Mouse (Mus musculus) heart, postnatal 14 days (tissue): Measurements from ENCODE around the gene Ltbp3. TPM values are rescaled to one million over a fixed set of nuclear protein-coding genes. Genes with fewer than 3 reads are reported as not detected.
A peak's percentile ranks its signal among the peaks of the same experiment; 100 is the strongest.

Experiments
- DNase-seq, 2 experiments: peaks; one replicate each; pipeline ENCODE4 v3.0.0; 2021 to 2022
- intact Hi-C: fragments of 180-260 bp; cut with DNase I; formaldehyde crosslinking; loops from one replicate; pipeline ENCODE4 v1.15.1; 2025
- total RNA-seq, 2 experiments: library from RNA; stranded (reverse); gene quantifications; 2 replicates each; pipeline ENCODE4 v1.2.3; 2021

Gene Ltbp3
- total RNA-seq, 2 experiments from 2014 or later: 47.2 to 55.5 TPM

DNA sequence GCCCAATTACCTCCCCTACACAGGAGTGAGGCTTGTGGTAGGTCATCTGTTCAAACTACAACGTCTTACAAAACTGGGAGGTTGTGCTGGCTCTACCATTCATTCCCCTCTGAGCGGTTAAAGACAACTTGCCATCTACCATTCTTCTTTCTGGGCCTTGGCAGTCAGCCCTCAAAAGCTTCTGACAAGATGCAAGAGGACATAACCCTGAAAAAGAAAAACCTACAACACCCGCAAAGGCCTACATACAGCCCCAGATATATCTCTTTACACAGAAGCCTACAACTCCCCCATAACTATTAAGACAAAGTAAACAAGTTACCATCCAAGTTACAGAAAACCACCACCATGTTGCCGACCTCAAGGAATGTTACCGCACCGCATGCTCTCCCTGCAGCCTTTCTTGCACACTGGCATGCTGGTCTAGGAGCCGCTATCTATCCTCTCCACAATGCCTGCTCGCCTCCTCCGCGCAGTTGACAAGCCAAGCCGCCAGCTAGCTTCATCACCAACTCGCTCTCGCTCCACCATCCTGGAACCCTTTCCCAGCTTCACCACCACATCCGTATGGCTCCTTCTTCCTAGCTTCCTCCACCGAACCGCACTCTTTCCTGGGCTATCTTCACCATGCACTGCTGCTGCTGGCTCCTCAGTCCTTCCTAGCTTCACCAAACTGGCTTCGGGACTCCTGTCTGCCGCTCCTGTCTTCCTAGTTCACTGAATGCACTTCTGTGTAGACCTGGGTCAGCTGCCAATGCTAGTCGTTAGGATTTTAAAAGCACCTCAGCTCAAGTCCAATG lies 60.1 kb downstream of the Ltbp3 start:
- DNase-seq: no peak
- intact Hi-C loops: no loop called here

DNA sequence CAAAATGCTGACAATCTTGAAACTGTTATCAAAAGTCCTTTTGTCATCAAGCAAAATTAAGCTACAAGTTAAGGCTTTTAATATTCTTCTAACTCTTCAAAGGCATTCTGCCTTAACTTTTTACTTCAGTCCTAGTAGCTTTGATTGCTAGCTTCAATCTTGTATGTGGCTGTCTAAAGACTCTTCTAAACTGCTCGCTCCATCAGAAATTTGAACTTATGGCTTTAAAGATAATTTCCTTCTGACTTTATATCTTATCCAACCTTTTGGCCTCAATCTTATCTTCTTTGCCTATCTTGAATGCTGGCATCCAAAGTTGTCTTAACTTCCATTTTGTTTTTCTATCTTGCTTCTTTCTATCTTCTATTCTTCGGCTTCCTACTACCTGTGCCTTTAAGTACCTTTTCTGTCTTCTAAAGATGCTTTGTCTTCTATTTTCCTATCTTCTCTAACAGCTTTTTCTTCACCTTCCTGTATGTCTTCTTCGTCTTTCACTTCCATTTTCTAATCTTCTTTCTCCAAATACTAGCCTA lies 60.8 kb downstream of the Ltbp3 start:
- intact Hi-C loops: no loop called here
- DNase-seq: no peak

DNA sequence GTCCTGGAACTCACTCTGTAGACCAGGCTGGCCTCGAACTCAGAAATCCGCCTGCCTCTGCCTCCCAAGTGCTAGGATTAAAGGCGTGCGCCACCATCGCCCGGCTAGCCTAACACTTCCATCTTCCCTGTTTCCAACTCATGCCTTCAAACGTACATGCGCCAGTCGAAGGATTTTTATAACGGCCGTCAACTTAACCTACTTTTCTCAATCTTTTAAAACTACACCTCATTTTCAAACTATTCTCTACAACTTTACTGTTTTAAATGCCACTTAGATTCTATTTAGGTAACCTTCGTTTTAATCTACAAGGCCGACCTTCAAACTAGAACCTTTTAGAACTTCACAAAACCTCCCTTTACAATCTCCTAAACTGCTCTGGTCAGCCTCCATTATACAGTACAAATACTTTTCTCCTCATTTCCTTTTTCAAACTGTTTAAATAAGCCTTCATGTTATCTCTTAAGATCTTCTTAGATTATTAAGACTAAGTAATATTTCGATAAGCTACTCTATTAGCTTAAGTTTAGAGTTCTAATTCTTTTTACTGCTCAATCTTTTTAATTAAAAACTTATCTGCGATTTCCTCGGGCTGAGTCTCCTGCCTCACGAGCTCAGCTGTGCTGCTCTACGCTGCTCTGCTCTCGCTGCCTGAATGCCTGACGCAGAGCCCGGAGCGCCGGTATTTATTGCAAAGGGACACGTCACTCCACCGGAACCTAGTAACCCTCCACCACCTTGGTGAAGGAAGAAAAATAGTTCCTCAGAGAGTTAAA lies 61.5 kb downstream of the Ltbp3 start:
- intact Hi-C loops: loop anchor here (1.0 to 2.0 kb wide), 2 partner anchors 17 to 43 kb away; no protein-coding TSS in a partner anchor
- DNase-seq: peak; percentile 94 to 98

DNA sequence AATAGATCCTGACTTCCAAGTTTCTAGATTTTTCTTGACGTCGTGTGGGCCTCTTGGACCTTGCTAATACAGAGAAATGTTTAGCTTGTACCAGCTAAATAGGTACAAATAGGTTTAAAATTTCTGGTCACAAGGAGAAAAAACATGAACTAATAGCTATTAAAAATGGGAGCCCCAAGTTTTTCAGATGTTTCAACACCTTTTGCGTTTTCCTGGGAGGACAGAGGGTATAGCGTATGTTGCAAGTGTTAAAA lies 62.0 kb downstream of the Ltbp3 start:
- intact Hi-C loops: loop anchor here (1.0 to 2.0 kb wide), 2 partner anchors 16 to 43 kb away; no protein-coding TSS in a partner anchor

DNA sequence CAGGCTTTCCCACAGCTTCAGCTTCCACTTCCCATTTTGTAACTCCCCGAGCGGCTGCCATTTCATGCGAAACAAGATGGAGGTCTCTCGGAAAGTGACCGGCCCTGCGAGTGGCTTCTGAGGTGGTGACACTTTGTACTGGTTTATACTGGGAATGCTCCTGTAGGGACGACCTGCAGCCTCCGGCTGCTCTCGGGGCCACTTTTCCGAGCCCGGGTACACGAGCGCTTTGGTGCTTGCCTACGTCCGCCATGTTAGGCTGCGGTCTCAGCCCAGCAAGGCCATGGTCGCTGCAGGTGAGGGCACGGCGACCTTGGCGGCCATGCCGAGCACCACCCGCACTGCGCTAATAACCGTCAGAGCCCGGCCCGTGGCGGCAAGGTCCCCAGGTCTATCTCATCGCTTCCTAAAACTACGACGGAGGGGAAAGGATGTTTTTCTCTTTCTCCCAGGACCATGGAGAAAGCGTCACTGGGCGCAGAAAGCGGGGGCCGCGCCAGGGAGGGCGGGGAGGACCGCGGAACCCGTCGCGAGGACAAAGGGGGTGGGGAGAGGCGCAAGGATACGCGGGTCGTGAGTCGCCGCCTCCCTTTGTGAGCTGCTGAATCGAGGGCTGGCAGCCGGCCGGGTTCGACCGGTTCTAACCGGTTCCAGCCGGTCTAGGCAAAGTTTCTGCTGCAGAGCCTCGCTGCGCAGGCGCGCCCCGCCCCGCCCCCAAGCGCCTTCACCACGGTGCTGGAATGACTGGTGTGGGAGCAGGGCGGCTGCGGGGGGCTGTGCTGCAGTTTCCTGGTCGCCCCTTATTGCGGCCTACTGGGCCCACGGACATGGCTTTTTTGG lies 62.6 kb downstream of the Ltbp3 start:
- intact Hi-C loops: loop anchor here (2.0 kb wide), 1 partner anchor 16 kb away; no protein-coding TSS in a partner anchor
- peak; percentile 100 for DNase-seq

More for the DNA sequence above, 62.0 kb downstream of the Ltbp3 start:
- DNase-seq: no peak

DNA sequence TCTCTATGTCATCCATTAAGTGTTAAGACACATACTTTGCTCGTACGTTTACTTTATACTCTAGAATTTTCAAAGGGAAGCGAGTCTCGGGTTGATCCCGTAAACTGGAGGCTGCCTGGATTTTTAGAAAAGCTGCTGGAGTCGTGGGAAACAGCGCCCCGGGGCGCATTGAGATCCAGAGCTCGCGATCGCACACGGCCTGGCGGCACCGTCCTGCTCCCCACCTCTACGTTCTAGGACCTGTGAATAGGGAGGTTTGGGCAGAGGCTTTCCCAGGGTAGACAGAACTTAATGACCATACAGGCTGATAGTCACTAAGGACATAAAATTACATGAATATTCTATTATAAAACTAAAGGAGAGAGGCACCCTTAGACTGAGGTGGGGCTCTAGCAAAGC lies 63.2 kb downstream of the Ltbp3 start:
- intact Hi-C loops: loop anchor here (2.0 kb wide), 1 partner anchor 15 kb away; no protein-coding TSS in a partner anchor
- DNase-seq: no peak

DNA sequence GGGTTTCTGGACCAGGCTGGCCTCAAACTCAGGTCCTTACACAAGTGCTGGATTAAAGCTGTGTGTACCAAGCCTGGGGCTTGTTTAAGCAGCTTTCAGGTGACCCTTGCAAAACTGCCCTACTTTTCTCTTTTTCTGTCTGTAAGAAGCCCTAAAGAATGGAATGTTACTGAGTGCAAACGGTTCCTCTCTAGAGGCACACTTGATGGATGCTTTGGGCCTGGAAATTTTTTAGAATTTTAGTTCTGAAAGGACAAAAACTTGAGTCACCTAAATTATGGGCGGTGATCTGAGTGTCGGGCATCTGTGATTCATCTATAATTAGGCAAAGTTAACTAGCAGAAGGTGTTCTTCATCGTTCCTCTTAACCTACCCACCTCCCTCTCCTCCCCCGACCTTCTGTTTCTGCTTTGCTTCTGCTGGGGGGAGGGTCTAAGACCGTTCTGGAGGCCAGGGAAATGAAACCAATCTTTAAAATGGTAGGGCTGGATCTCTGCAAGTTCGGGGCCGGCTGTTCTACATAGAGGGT lies 63.7 kb downstream of the Ltbp3 start:
- no peak for DNase-seq
- intact Hi-C loops: no loop called here

DNA sequence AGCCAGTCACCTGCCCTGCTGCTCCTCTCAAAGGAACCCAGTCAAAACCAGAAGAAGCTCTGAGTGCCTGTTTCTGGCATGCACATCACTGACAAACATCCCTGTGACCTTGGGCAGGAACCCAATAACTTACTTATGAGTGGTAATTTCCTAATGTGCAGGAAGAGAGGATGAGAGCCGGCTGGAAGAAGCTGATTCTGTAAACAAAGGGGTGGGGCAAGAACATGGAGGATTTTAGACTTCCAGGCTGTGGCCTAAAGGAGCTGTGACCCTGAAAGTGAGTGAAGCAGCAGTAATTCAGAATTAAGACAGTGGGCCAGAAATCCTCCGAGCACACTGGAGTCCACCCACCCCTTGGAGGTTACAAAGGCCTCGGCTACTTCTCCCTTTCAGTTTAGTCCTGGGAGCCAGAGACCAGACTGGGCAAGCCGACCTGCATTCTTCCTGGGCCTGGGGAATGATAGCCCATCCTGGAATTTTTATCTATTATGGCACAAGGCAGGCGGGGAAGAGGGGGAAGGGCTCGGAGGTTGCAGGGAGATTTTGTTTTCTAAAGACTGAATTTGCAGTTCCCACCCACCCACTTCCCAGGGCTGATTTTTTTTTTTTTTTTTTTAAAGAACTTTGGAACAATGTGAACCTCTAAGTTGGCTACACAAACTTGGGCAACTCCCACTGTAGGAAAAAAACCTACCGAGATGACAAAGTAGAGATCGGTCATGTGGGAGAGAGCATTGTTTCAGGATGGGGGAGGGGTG lies 65.5 kb downstream of the Ltbp3 start:
- peak in 1 of 2 experiments; percentile 66 for DNase-seq
- intact Hi-C loops: no loop called here

DNA sequence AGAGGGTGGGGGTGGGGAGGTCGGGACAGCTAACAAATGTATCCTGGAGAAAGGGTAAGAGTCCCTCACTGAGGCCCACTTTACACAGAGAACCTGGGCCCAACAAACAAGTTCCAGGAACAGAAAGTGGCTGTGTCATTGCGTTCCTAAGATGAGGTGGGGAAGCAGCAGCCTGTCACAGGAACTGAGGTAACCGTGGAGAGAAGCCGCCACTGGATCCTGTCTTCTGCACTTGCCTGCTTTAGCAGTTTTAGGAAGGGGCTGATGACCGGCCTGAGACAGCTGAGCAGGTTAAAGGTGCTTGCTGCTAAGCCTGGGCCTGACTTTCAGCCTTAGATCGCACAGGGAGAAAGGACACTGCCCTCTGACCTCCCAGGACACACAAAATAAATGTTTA lies 66.1 kb downstream of the Ltbp3 start:
- DNase-seq: peak in 1 of 2 experiments; percentile 31
- intact Hi-C loops: no loop called here

DNA sequence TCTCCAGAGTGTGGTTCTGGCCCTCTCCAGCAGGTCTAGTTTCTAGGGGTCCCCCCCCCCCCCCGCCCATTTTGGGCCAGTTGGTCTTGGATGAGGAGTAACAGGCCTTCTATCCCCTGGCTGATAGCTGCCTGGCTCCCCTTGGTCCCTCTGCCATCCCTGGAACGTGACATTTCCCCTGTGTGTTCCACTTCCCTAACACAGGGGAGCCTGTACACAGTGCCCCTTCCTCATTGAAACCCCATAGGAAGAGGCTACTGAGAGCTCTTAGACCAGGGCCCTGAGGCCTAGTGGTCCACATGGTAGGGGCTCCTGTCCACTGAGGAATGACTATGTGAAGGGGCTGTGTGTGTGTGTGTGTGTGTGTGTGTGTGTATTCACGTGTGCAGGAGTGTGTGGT lies 67.0 kb downstream of the Ltbp3 start:
- intact Hi-C loops: no loop called here
- peak in 1 of 2 experiments; percentile 4 for DNase-seq

Other genes with a start within 250 kb of the Ltbp3 start
- gene 1700020D05Rik, start 237.1 kb upstream of the Ltbp3 start, total RNA-seq: 1 to 10 TPM in 1 of 2 experiments, under 1 TPM in 1; 0.93 to 1.2 TPM
- 1 to 10 TPM; 6.6 to 8.5 TPM for gene Snx32, start 230.4 kb upstream of the Ltbp3 start, total RNA-seq
- gene Ovol1, start 180.3 kb upstream of the Ltbp3 start, total RNA-seq: not detected
- gene Ap5b1, start 172.9 kb upstream of the Ltbp3 start, total RNA-seq: 1 to 10 TPM; 2.3 to 3.5 TPM
- 10 to 100 TPM; 50.8 to 51.8 TPM for gene Rnaseh2c, start 139.0 kb upstream of the Ltbp3 start, total RNA-seq
- 10 to 100 TPM; 28.4 to 30.8 TPM for gene Kat5, start 130.7 kb upstream of the Ltbp3 start, total RNA-seq
- gene Rela, start 103.4 kb upstream of the Ltbp3 start, total RNA-seq: 10 to 100 TPM; 25.8 to 29.9 TPM
- 10 to 100 TPM; 32.7 to 33.8 TPM for gene Sipa1, start 77.2 kb upstream of the Ltbp3 start, total RNA-seq
- gene Map3k11, start 52.2 kb upstream of the Ltbp3 start, total RNA-seq: 10 to 100 TPM; 35.9 to 37.2 TPM
- gene Pcnx3, start 52.0 kb upstream of the Ltbp3 start, total RNA-seq: 10 to 100 TPM; 24.0 to 24.9 TPM
- not detected for gene Kcnk7, start 36.5 kb upstream of the Ltbp3 start, total RNA-seq
- gene Ehbp1l1, start 14.6 kb upstream of the Ltbp3 start, total RNA-seq: 100 to 1,000 TPM; 124 to 141 TPM
- 10 to 100 TPM; 38.6 to 40.1 TPM for gene Fam89b, start 11.3 kb upstream of the Ltbp3 start, total RNA-seq
- 10 to 100 TPM; 66.2 to 67.2 TPM for gene Scyl1, start 30.5 kb downstream of the Ltbp3 start, total RNA-seq
- gene Frmd8, start 134.4 kb downstream of the Ltbp3 start, total RNA-seq: 10 to 100 TPM; 15.6 to 15.8 TPM
- gene Slc25a45, start 136.9 kb downstream of the Ltbp3 start, total RNA-seq: 1 to 10 TPM; 3.3 to 4.5 TPM
- under 1 TPM; 0.79 to 0.93 TPM for gene Tigd3, start 153.2 kb downstream of the Ltbp3 start, total RNA-seq
- 100 to 1,000 TPM; 101 TPM for gene Dpf2, start 172.1 kb downstream of the Ltbp3 start, total RNA-seq
- 10 to 100 TPM in 1 of 2 experiments, 1 to 10 TPM in 1; 9.9 to 12.0 TPM for gene Cdc42ep2, start 183.9 kb downstream of the Ltbp3 start, total RNA-seq
- 10 to 100 TPM; 12.3 to 14.2 TPM for gene Pola2, start 223.3 kb downstream of the Ltbp3 start, total RNA-seq
- not detected for gene Slc22a20, start 245.2 kb downstream of the Ltbp3 start, total RNA-seq